Mouse (Mus musculus): Measurements from ENCODE around the gene Olfr1395.
"Not testable (repeated sequence)": the region's sequence is repeated elsewhere in the genome, so short reads cannot be mapped to it uniquely, and the experiment has no call there.

Gene Olfr1395

DNA sequence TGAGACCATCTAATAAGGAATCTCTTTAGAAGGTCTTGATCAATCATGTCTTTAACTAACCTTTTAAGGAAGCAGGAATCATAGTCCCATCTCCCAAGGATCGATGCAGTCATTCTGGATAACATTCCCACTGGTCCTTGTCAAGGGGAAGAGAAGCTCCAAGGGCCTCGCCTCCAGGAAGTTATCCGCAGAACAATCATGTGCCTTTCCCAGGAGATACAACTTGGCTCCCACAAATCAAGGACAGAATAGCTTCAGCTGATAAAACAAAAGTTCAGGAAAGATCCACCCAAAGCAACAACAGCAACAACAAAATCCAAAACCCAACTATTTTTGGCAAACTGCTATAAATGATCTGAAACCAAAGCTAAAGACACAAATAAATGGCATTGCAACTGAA, 22.4 kb upstream of the Olfr1395 start:
- DNase-seq (ENCODE audit: low read depth, low spot score), result no peak
- Histone ChIP-seq H3K36me3 (ENCODE audit: control insufficient read depth, insufficient read depth, low read length, poor library complexity, severe bottlenecking) (no peaks in the 10 kb centered on the region), H3K27me3 (ENCODE audit: control insufficient read depth, insufficient read depth, low read length, poor library complexity, severe bottlenecking) (no peaks in the 10 kb centered on the region)

GRCm38 (mm10) chr11:49124169-49124568, 17.9 kb upstream of the Olfr1395 start:
- H3K27me3 ChIP-seq (ENCODE audit: control insufficient read depth, insufficient read depth, low read length, poor library complexity, severe bottlenecking), result no peaks in the 10 kb centered on the region
- no peak for DNase-seq (ENCODE audit: low read depth, low spot score)
- H3K36me3 ChIP-seq (ENCODE audit: control insufficient read depth, insufficient read depth, low read length, poor library complexity, severe bottlenecking), result no peaks in the 10 kb centered on the region

GRCm38 (mm10) chr11:49154077-49154476, 12.0 kb downstream of the Olfr1395 start, which contains the start of gene Olfr1394:
Gene Olfr1394 (plus strand): TSS chr11:49154377.
- Histone ChIP-seq H3K27me3 (ENCODE audit: control insufficient read depth, insufficient read depth, low read length, poor library complexity, severe bottlenecking) (no peaks in the 10 kb centered on the region), H3K36me3 (ENCODE audit: control insufficient read depth, insufficient read depth, low read length, poor library complexity, severe bottlenecking) (no peaks in the 10 kb centered on the region)
- no peak for DNase-seq (ENCODE audit: low read depth, low spot score)

DNA sequence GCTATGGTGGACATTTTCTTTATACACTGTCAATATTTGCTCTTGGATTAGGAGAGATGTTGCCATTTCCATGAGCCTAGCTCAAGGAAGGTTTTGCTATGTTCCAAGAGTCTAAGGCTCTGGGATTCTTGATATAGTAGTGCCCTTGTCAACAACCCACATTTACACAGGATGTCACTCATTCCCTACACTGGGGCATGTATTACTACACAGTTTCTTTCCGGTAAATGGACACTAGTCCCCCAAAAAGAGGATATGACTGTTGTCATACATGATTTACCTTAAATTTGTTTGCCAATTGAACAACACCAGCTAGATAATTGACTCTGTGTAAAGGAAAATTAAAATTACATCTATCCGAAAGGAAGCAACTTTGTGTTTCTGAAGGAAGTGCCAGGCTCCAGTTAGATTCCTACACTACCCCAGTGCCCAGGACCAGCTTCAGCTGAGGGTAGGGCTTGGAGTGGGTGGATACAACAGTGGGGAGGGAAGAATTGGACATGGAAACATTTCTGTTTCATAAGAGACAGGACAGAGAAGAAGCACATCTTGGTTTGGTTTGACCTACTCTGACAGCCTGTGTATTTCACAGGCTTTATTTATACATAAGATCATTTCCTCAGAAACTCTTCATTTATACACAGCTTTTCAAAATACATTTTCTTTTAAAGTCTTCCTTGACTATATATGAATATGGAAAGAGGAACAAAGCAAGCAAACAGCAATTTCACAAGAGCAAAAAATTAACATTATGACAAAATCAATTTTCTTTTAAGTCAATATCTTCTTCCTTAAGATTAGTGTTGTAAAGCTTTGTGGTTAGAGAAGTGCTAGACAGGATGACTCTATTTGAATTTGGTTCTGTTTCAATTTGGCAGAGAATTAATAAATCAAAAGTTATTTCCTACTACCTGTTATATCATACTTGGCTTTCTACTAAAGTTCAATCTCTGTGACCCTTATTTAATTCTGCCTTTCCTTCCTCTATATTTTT, 15.0 kb downstream of the Olfr1395 start:
- Histone ChIP-seq H3K27me3 (ENCODE audit: control insufficient read depth, insufficient read depth, low read length, poor library complexity, severe bottlenecking) (no peaks in the 10 kb centered on the region), H3K36me3 (ENCODE audit: control insufficient read depth, insufficient read depth, low read length, poor library complexity, severe bottlenecking) (no peaks in the 10 kb centered on the region)
- DNase-seq (ENCODE audit: low read depth, low spot score), result no peak

DNA sequence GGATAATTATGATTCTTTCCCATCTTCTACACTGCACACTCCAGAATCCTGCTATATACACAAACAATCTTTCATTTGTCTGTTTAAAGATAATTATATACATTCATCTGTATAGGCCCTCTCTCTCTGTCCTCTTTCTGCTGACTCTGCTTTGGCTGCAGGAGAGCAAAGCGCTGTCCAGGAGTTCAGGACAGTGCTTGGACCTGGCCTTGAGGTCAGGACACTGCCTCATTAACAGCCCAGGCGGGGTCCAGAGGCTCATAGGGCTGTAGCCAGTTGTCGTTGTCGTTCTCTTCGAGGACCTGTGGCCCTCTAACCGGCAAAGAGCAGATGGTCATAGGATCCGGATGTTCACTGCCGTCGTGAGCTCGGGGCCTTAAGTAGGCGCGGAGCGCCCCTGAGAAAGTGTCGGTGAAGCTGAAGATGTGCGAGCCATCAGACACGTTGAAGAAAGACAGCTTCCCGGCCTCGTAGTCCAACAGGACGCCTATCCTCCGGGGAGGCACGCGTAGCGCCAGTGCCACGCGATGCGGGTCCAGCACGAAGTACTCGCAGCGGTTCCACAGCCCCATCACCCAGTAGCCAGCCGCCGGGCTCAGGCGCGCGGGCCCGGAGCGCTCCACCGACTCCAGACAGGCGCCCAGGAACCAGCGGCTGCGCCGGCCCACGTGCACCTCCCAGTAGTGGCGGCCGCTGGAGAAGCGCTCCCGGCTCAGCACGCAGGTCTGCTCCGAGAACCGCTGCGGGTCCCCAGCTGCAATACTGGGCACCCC, 27.0 kb downstream of the Olfr1395 start:
- no peak for DNase-seq (ENCODE audit: low read depth, low spot score)

DNA sequence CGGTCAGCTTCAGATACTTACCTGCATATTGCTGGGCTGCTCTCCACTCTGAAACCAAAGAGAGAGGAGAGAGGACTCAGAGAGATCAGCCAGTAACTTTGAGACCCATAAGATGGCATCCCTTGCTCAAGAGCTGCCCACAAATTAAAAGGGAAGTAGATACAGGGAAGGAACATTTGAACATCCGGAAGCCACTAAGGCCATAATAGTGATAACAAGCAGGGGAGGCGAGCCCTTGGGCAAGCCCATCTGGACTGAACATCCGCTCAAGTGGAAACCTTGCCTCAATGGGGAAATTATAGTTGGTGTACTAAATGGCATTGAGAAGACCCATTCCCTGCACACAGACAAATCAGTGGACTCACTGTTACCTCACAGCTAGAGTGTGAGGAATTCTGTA, 28.5 kb downstream of the Olfr1395 start:
- no peaks in the 10 kb centered on the region for H3K36me3 ChIP-seq (ENCODE audit: control insufficient read depth, insufficient read depth, low read length, poor library complexity, severe bottlenecking)
- DNase-seq (ENCODE audit: low read depth, low spot score), result no peak
- no peaks in the 10 kb centered on the region for H3K27me3 ChIP-seq (ENCODE audit: control insufficient read depth, insufficient read depth, low read length, poor library complexity, severe bottlenecking)

More for the DNA sequence above, 27.0 kb downstream of the Olfr1395 start:
- Histone ChIP-seq H3K36me3 (ENCODE audit: control insufficient read depth, insufficient read depth, low read length, poor library complexity, severe bottlenecking) (no peaks in the 10 kb centered on the region), H3K27me3 (ENCODE audit: control insufficient read depth, insufficient read depth, low read length, poor library complexity, severe bottlenecking) (no peaks in the 10 kb centered on the region)

- DNase-seq (ENCODE audit: low read depth, low spot score), result no peak
- no peaks in the 10 kb centered on the region for H3K27me3 ChIP-seq (ENCODE audit: control insufficient read depth, insufficient read depth, low read length, poor library complexity, severe bottlenecking)
- no peaks in the 10 kb centered on the region for H3K36me3 ChIP-seq (ENCODE audit: control insufficient read depth, insufficient read depth, low read length, poor library complexity, severe bottlenecking)
These were observed 33.3 kb downstream of the Olfr1395 start for GRCm38 (mm10) chr11:49175345-49175744.

DNA sequence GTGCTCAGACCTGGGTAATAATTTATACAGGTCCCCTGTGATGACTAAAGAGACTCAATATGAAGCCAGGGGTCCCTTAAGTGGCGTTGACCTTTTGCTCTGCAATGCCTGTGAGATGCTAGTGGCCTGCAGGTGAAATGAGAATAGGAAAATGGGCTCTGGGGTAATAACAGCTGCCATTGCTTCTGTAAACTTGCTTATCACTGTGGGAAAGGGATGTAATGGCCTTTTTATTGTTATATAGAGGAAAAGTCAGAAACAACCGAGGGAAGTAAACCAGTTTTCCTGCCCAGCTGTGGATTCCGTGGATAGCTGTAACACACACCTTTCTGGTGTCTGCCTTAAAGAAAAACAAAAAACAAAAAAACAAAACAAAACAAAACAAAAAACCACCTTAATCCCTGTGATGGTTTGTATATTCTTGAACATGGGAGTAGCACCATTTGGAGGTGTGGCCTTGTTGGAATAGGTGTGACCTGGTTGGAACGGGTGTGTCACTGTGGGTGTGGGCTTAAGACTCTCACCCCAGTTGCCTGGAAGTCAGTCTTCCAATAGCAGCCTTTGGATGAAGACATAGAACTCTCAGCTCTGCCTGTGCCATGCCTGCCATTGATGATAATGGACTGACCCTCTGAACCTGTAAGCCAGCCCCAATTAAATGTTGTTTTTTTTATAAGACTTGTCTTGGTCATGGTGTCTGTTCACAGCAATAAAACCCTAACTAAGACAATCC, 34.1 kb downstream of the Olfr1395 start:
- DNase-seq (ENCODE audit: low read depth, low spot score); H3K27me3 ChIP-seq (ENCODE audit: control insufficient read depth, insufficient read depth, low read length, poor library complexity, severe bottlenecking); H3K36me3 ChIP-seq (ENCODE audit: control insufficient read depth, insufficient read depth, low read length, poor library complexity, severe bottlenecking): not testable (repeated sequence)

- no peaks in the 10 kb centered on the region for H3K27me3 ChIP-seq (ENCODE audit: control insufficient read depth, insufficient read depth, low read length, poor library complexity, severe bottlenecking)
- DNase-seq (ENCODE audit: low read depth, low spot score), result no peak
- H3K36me3 ChIP-seq (ENCODE audit: control insufficient read depth, insufficient read depth, low read length, poor library complexity, severe bottlenecking), result no peaks in the 10 kb centered on the region
These were observed 41.1 kb downstream of the Olfr1395 start for GRCm38 (mm10) chr11:49183172-49183571.

DNA sequence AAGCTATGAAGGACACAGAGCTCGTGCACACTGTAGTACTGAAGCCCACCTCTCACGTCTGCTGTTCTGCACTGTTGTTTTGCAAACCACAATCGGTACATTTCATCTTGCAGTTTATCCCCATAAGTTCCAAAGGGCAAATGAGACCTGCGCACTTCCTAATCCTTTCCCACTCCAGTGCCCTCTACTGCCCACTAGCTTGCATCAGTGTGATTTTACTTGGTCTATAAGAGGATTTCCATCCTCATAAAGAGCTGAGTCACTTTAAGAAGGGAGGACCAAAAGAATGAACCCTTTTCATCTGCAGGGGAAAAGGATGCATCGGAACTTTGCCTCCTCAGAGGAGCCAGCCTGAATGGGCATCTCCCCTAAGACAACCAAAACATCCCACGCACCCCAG, 44.4 kb downstream of the Olfr1395 start:
- no peak for DNase-seq (ENCODE audit: low read depth, low spot score)
- Histone ChIP-seq H3K27me3 (ENCODE audit: control insufficient read depth, insufficient read depth, low read length, poor library complexity, severe bottlenecking) (no peaks in the 10 kb centered on the region), H3K36me3 (ENCODE audit: control insufficient read depth, insufficient read depth, low read length, poor library complexity, severe bottlenecking) (no peaks in the 10 kb centered on the region)

DNA sequence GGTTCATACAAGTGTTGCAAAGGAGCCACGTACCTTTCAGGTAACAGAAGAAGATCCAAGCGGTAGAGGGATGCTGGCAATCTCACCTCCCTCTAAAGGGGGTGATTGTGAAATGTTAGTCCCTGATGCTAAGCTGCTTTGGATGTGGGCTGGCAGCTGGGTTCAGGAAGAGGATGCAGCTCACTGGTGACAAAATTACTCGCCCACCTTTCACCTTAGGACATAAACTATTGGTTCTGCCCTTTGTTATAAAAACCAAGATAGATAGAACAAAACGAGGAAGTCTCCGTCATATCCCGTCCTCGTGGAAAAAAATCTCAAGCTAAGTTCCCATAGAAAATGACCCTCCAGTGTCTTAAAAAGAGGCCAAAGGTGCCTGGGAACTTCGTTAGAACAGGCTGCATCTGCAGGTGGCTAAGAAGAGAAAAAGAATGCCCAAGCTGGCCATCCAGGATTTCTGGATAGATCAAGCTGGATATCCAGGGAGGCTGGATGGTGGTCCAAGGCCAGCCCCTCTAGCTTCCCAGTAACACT, 44.9 kb downstream of the Olfr1395 start, which contains the start of gene Btnl9:
TSS of gene Btnl9 (minus strand) at position 205 of the 534 bp plus-strand sequence.
- H3K27me3 ChIP-seq (ENCODE audit: control insufficient read depth, insufficient read depth, low read length, poor library complexity, severe bottlenecking), result no peaks in the 10 kb centered on the region
- DNase-seq (ENCODE audit: low read depth, low spot score), result no peak
- H3K36me3 ChIP-seq (ENCODE audit: control insufficient read depth, insufficient read depth, low read length, poor library complexity, severe bottlenecking), result no peaks in the 10 kb centered on the region

- Histone ChIP-seq H3K27me3 (ENCODE audit: control insufficient read depth, insufficient read depth, low read length, poor library complexity, severe bottlenecking) (no peaks in the 10 kb centered on the region), H3K36me3 (ENCODE audit: control insufficient read depth, insufficient read depth, low read length, poor library complexity, severe bottlenecking) (no peaks in the 10 kb centered on the region)
- no peak for DNase-seq (ENCODE audit: low read depth, low spot score)
These were observed 45.6 kb downstream of the Olfr1395 start for GRCm38 (mm10) chr11:49187701-49188100.

DNA sequence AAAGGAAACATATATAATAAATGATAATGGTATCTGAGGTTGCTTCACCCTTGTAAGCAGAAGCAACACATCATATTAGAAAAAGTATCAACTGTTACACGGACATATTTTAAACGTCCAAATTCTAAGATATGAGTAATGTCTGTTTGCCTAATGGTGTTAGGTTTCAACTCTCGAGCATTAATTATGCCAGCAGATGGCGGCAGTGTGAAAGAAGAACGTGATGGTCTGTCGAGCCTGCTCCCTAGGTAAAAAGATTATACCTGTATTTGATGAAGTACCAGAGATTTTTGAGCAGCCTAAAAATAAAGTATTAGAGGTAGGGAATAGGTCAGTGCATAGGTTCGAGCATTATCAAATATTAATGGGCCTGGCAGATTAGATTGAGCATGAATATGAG, 47.7 kb downstream of the Olfr1395 start:
- Histone ChIP-seq H3K27me3 (ENCODE audit: control insufficient read depth, insufficient read depth, low read length, poor library complexity, severe bottlenecking) (no peaks in the 10 kb centered on the region), H3K36me3 (ENCODE audit: control insufficient read depth, insufficient read depth, low read length, poor library complexity, severe bottlenecking) (no peaks in the 10 kb centered on the region)
- DNase-seq (ENCODE audit: low read depth, low spot score), result peak; percentile 82

GRCm38 (mm10) chr11:49191083-49191482, 49.0 kb downstream of the Olfr1395 start:
- Histone ChIP-seq H3K36me3 (ENCODE audit: control insufficient read depth, insufficient read depth, low read length, poor library complexity, severe bottlenecking) (no peaks in the 10 kb centered on the region), H3K27me3 (ENCODE audit: control insufficient read depth, insufficient read depth, low read length, poor library complexity, severe bottlenecking) (no peaks in the 10 kb centered on the region)
- no peak for DNase-seq (ENCODE audit: low read depth, low spot score)
